Mouse (Mus musculus) skeletal muscle tissue, adult 2 months (tissue): Measurements from ENCODE around the gene Maml1.

Experiments
- DNase-seq: peaks from one replicate; pipeline ENCODE4 v3.0.0-alpha.2; 2012; ENCODE audit warnings: low read depth, low spot score

Maml1 gene

DNA sequence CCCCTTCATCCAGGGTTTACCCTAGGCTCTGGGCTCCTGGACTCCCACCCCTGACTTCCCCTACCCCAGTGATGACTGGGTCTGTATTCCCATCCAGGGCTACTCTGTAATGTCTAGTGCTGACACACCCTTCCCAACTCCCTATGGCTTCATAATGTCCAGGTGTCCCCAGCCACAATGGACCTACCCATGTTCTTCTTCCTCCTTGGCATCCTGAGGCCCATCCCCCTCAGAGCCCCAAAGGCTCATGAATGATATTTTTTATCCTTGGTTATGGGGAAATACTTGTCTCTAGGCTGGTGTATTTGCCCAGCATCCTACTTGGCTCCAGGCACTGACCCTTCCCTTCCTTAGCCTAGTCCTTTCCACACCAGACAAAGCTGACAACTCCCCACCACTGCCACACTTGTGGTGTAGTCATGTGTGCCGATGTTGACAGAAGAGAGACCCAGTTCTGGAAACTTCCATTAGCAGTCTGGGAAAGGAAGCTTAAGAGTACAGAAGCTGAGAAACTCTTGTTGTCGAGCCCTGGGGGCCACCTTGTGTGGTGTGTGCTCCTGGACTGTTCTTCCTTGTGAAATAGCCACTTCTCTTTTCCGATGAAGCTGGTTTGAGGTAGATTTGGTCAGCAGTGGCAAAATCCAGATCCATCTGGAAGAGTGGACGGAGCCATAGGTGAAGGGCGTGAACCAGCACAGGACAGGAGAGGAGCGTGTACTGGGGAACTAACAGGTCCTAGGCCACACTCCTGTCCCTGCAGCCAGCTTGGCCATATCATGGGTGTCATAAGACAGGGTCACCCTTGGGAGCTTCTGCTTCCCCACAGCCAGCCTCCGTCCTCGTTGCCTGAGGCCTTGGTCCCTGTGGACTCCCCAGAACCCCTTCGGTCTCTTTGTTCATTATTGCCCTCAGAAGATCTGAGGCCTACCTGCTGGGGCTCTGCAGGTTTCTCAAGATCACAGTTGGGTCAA is 53.0 kb downstream of the Maml1 start:
- no peak for DNase-seq

DNA sequence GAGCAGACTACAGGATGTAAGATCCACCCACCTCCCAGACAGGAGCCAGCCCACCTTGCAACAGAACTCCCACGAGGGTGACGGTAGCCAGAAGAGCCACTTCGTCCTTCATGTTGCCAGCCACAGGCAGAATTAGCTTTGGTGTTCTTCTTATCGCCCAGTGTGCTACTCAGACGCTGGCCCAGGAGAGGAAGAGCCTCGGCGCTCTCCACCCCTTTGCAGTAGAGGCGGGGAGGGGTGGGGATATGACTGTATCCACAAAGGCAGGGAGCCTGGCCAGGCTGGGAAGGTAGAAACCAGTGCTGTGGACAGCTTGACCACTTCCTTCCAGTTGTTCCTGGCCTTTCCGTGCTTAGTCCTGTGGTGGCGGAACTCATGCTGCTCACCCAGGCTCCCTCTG is 53.8 kb downstream of the Maml1 start, which contains the start of gene Ltc4s:
Gene Ltc4s, minus strand, starts transcription at position 293 of the 400 bp plus-strand sequence.
- DNase-seq = no peak

DNA sequence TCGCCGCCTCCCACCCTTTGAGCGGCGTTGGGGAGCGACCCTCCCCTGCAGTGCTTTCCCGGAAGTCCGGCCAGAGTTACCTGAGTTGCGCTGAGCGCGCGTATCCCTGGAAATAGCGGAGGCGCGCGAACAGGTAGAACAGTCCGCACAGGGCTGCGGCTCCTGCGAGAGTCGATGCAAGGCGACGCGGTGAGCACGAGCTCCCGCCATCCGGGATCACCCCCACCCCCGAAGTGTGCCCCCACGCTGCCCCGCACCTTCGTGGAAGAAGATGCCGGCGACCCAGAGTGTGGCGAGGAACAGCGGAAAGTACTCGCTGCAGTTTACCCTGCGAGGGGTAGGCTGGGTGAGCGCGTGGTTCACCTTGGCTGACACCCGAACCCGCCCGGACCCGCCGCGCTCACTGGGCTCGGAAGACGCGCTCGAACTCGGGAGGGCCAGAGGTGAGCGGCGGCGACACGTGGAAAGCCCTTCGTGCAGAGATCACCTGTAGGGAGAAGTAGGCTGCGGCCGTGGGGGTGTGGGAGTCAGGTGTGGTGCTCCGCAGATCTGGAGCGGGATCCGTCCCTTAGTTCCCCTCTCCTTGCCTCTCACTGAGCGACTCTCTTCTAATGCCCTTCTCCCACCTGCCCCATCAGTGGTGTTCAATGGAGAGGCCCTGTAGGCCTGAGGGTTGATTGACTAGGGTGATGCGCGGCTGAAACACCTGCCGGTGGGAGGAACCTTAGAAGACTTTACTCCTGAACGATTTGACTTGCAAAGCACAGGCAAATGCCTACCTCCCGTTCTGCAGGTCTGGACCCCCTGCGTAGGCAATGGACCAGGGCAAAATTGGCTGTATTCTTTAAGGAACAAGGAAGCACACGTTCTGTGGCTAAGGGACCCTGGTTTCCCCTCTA is 54.9 kb downstream of the Maml1 start:
- DNase-seq = no peak

DNA sequence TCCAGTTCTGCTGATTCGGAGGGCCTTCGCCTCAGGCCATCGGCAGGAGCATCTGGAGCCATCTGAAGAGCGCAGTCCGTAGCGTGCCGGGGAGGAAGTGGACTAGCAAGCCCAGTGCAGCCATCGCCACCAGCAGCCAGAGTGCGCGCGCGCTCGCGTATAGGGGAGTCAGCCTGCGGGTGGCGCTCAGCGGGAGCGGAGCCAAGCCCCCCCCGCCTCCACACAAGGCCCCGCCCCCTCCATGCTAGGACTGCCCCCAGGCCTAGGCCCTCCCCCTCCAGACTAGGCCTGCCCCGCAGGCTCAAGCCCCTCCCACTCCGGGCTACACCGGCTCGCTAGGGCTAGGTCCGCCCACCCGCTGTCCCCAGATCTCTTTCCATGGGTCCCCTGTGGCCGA is 55.6 kb downstream of the Maml1 start:
- peak; percentile 90 for DNase-seq

DNA sequence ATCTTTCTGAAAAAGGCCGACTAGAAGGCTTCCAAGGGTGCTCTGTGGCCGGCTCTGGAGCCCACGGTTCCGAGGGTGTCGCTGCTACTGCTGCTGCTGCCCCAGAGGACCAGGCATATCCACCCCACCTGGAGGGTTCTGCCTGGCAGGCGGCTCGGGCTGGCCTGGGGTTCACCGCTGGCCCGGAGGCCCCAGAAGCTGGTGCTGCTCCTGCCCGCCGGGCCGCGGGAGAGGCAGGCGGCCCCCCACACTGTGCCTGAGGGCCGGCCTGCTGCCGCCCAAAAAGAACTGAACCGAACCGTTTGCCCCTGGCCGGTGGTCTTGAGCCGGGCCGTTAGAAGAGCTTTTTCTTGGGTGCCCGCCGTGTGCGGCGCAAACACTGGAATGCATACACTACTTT is 57.5 kb downstream of the Maml1 start:
- no peak for DNase-seq

DNA sequence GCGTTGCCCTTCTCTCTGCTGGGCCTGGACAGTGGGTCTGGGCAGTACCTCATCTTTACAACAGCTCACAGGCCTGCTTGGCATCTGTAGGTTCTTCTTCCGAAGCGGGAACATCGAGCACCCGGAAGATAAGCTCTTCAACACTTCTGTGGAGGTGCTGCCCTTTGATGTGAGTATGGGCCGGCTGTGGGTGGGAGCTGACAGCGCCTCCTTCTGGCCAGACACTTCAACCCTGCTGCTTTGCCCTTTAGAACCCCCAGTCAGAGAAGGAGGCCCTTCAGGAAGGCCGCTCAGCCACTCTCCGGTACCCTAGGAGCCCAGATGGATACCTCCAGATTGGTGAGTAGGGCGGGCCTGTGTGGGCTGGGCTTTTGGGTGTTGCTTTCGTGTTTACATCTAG is 58.1 kb downstream of the Maml1 start:
- DNase-seq = no peak

DNA sequence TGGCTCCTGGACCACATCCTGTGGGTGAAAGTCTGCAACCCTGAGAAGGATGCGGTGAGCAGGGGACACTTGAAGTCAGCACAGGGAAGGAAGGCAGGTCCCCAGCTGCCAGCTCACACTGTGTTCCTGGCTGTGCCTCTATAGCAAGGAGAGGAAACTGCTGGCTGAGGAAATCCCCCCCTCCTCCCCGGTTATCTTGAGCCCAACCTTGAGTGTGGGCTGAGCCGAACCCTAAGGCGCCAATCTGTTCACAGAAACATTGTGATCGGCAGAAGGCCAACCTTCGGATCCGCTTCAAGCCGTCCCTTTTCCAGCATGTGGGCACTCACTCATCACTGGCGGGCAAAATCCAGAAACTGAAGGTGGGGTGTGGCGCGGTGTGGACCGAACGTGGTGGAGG is 59.1 kb downstream of the Maml1 start:
- no peak for DNase-seq

DNA sequence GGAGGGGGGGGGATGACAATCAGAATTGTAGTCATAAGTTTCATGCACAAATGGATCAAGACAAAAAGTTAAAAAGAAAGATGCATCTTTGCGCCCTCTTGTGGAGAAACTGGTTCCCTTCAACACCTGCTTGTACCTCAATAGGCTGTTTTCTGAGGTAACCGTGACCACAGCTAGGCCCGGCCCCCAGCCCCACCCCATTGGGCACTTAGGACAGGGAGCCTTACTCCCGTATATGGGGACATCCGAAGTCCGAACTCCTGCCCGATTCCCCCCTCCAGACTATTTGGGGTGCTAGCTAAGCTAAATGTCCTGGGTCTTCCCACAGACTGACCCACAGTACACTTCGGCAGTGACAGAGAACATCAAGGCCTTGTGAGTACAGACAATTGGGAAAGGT is 60.7 kb downstream of the Maml1 start:
- DNase-seq = no peak

DNA sequence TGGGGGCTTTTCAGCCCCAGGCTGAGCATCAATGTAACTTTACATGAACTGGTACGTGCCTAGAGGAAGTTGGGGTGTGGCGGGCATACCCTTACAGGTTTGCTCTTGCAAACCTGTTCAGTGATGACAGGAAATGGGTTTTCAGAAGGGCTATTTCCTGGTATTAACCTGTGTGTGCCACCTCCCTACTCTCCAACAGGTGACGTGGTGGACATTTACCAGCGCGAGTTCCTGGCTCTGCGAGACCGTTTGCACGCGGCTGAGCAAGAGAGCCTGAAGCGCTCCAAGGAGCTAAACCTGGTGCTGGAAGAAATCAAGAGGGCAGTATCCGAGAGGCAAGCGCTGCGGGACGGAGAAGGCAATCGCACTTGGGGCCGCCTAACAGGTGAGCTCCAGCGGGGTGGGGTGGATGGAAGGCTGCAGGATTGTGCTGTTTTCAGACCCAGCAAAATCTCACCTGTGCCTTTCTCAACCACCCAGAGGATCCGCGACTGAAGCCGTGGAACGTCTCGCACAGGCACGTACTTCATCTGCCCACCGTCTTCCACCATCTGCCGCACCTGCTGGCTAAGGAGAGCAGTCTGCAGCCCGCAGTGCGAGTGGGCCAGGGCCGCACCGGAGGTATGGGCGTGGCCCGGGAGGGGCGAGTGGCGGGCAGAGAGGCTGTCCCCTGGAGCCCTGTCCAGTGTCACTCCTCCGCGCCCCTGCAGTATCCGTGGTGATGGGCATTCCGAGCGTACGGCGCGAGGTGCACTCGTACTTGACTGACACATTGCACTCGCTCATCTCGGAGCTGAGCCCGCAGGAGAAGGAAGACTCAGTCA is 61.4 kb downstream of the Maml1 start:
- no peak for DNase-seq

DNA sequence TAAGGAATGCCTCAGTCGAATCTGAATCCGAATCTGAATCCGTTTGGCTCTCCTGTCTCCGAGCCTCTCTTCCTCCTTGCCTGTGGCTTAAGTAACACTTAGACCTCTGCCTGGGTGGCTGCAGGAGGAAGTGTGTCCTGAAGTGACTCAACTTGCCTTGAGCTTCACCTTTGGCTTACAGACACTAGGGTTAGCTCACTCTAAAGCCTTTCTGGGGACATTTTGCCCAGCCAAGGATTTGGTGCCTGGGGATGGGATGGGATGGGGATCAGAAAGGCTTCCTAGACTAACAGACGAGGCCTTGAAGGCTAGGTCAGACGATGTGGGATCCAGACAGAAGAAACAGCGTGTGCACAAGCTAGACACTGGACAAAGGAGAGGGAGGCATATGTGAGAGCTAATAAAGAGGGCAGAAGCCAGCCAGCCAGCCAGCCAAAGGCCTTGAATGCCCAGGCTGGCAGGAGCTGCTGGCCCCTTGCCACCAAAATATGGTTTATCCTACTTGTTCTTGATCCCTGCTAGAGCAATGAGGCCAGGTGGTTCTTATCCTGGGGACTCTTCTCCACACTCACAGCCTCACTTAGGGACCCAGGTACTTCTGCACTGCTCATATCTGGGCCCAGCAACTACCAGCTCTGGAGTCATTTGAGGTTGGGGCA is 62.7 kb downstream of the Maml1 start:
- no peak for DNase-seq

DNA sequence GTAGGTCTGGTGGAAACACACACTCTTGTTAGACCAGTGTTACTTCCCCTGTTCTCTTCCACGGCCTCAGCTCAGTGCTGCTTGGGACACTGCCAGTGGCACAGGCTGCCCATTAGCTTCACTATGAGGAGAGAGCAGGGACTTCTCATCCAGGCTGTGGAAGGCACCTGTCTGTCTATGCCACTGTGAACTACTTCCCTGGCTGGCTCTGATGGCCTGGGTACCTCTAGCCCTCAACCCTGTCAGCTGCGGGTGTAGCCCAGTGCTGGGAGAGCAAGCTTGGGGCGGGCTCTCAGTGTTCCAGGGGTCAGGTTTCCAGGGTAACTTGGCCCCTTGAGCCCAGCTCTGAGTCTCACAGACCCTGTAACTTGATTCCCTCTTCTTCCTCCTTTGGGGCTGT is 63.3 kb downstream of the Maml1 start:
- DNase-seq = no peak

DNA sequence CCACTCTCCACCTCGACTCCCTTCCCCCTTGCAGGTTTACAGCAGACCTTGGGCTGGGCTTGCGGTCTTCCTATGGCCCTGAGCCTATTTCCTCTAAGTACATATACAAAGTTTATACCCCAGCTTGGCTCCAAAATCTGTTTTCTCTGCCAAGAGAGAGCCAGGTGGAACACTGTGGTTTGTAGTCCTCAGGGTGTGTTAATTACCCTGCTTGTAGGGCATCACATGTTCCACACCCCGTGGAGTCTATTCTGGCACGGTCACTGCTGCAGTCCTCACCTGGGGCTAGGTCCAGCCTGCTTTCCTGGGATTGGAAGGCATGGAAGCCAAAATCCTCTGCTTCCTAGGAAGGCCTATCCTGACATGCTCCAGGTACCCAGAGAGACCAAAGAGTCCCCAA is 64.4 kb downstream of the Maml1 start:
- no peak for DNase-seq

DNA sequence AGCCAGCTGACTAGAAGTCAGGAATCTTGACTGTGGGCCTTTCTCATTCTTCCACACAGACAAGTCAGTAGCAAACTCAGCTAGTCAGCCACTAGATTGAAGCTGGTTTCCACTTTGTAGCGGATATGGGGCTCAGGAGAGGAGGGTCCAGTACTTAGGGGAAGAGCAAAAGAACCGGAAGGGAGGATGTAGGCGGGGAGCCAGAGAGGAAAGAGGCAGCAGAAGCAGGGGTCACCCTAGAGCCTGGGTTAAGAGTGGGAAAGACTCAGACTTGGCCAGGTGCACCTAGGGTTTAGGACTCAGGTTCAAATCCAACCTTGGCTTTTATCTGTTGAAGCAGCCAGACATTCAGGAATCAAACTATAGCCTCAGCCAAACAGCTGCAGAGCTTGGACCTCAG is 64.9 kb downstream of the Maml1 start:
- no peak for DNase-seq

DNA sequence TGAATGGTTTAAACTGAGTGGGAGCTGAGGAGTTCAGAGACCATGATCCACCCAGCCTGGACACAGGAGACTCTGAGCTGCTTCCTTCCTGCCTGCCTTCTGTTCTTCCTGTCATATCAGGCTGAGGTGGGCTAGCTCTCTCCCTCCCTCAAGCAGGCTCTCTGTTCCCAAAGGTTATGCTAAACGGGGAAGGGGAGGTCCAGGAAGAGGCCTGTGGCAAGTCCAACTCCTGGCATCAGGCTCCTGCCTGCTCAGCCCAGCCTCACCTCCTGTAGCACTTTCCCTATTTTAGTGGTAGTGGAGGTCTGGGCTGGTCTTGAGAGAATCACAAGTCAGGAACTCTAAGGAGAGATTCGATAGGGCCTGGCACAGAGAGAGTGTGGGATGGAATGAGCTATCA is 65.7 kb downstream of the Maml1 start:
- no peak for DNase-seq

DNA sequence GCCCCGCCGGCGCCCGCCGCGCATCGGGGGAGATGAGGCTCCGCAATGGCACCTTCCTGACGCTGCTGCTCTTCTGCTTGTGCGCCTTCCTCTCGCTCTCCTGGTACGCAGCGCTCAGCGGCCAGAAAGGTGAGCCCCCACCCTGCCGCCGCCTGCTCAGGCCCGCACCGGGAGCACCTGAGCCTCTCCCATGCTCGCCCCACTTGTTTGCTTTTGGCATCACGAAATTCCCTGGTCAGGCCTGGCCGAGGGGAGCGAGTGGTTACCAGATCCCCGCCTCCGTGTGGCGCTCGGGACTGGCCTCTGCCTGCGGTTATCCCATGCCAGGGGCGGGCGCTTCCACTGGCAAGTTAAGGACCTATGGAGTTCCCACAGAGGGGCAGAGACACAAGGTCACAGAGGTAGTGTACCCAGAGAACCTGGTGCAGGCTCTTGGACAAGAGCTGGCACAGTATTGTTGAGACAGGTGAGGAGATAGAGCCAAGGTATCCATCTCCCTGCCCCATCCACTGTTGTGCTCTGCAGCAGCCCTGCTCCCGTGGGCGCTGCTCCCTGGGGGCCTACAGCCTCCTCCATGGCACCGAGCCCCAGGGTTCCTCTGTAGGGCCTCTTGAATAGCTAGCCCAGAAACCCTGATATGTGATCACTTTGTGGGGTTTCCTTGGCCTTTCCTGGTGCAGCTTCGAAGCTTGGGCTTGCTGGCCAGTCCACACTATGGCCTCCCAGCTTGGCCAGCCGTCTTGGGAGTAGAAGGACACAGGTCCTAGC is 66.3 kb downstream of the Maml1 start:
- no peak for DNase-seq

DNA sequence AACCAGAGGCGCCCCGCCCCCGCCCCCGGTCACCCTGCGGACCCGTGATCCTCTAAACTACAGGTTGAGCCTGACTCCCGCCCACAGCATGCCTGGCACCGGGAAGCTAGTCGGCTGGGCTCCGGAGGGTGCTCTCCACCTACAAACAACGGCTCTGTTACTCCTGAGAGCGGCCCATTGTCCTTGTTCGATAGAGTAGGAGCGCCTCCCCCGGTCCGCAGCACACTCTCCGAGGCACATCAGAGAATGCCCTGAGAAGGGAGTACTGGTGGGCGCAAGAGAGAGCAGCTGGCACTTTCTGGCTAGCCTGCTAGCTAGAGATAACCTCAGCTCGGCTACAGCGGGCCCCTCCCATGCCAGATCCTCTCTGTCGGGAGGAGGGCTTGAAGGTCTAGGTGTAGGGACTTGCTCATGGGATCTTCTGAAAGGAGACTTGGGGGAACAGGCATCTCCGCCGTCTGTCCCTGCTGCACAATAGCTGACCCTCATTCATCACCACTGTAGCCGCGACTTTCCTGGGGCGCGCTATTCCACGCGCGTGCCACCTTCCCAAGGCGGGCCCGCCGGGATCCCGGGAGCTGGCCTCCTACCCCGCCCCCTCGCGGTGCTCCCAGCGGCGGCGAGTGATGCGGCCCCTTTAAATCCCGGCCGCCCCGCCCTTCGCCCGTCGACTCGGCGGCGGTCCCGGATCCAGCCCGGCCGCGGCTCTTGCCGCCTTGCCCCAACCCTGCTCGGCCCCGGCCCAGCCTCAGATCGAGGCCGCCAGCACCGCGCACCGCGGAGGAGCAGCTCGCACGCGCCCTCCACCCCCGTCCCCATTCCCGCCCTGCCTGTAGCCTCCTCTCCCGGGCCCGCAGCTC is 67.2 kb downstream of the Maml1 start:
- no peak for DNase-seq

DNA sequence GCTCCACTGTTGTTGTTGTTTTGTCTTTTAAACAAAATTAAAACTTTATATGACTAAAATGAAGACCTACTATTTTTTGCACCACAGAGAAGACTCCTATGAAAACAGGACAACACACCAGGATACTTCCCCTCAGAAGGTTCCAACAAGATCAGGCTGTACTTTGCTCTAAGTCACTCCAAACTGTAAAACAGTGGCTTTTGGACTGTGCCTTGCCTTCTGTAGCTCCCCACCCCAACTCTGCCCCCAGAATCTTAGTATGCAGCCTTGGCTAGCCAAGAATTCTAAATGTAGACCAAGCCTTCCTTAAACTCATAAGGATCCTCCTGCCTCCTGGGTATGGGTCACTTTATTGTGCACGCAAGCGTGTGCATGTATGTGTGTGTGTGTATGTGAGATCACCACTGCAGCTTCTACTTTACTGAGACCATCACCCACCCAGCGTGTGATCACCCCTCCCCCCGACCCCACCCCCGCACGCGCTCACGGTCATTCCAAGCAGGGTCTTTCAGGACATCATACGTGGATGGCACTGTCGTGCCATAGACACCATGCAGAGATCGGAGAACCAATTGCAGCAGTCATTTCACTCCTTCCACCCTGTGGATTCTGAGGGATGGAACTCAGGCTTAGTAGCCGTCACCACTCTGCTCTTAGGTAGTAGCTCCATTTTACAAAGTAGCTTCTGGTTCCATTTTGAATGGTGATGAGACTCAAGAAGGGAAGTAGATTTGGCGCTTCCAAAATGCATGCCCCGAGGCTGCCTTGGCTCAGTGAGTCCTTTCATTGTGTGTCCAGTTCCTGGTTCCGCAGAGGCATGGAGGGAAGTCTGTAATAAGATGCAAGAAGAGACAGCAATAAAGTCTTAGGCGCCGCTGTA is 68.1 kb downstream of the Maml1 start:
- no peak for DNase-seq

DNA sequence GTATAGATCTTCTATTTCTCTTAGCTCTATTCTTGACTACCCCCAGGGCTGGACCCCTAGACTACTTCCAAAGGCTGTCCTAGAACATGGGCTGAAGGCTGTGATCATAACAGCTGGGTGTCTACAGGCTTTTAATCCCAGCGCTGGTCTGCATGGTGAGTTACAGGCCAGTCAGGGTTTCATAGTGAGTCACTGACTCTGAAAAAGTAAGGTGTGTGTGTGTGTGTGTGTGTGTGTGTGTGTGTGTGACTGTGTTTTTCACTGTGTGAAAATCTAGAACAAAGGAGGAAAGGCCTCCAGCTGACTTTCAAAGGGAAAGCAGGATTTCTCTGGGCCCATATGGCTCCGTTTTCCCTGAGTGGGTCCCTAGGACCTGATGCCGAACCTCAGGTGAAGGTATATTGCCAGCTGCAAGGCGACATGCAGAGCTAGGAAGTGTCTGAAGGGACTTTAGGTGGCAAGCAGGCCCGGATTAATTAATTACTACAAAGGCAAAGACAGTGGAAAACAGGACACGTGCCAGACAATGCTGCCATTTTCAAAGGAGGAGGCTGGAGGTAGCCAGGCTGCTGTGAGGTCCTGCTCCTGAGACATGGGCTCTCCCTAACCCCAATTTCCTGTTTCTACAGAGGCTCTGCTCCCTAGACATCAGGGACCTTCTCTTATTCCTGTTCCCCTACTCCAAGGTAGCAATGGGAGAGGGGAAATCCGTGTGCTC is 69.4 kb downstream of the Maml1 start:
- DNase-seq = no peak
